Mouse (Mus musculus): ENCODE results near the gene Cfap43. TPM values are rescaled to one million over a fixed set of nuclear protein-coding genes. Genes with fewer than 3 reads are reported as not detected.
A peak's percentile ranks its signal among the peaks of the same experiment; 100 is the strongest.

The Cfap43 gene
- polyA plus RNA-seq, 1 experiment from 2014 or later = 0.38 TPM

- 7% methylated on average over 10 of the region's 10 CpGs for WGBS
- peak overlapping the region; percentile 59 for H3K4me2 ChIP-seq (ENCODE audit: low read depth, low read length)
- no peaks in the 10 kb centered on the region for H3K27me3 ChIP-seq (ENCODE audit: control insufficient read depth, insufficient read depth, low read length)
- ATAC-seq (replicated peaks; ENCODE audit: extremely low read depth, insufficient read depth, low FRiP score) = peak; percentile 35; the same call in 1 of the 2 replicates
- no peaks in the 10 kb centered on the region for H3K9me3 ChIP-seq (replicated peaks; ENCODE audit: control insufficient read depth, low read length)
- H3K9ac ChIP-seq (ENCODE audit: low read length) = peak overlapping the region; percentile 51
- peaks cover 47% of the 10 kb centered on the region for H3K4me1 ChIP-seq (ENCODE audit: control insufficient read depth, insufficient read depth, low read length)
- H3K4me3 ChIP-seq (ENCODE audit: low read length) = peak overlapping the region; percentile 33
- H3K36me3 ChIP-seq (ENCODE audit: control insufficient read depth, insufficient read depth) = 0 out of 2 replicates have a peak, but pooled peaks cover 4% of the 10 kb centered on the region
- H3K27ac ChIP-seq (ENCODE audit: low read length) = peak overlapping the region; percentile 68
Measured at GRCm38 (mm10) chr19:47909387-47910116, 9.5 kb downstream of the Cfap43 start.

- H3K4me2 ChIP-seq (ENCODE audit: low read depth, low read length) = peak overlapping the region; percentile 59; the same call in 1 of the 2 replicates
- peaks cover 47% of the 10 kb centered on the region for H3K4me1 ChIP-seq (ENCODE audit: control insufficient read depth, insufficient read depth, low read length)
- no peaks in the 10 kb centered on the region for H3K9me3 ChIP-seq (replicated peaks; ENCODE audit: control insufficient read depth, low read length)
- peak overlapping the region; percentile 51 for H3K9ac ChIP-seq (ENCODE audit: low read length)
- ATAC-seq (replicated peaks; ENCODE audit: extremely low read depth, insufficient read depth, low FRiP score) = 0 out of 2 replicates have a peak, but pooled peaks have one; percentile 16
- no peaks in the 10 kb centered on the region for H3K27me3 ChIP-seq (ENCODE audit: control insufficient read depth, insufficient read depth, low read length)
- H3K36me3 ChIP-seq (ENCODE audit: control insufficient read depth, insufficient read depth) = 0 out of 2 replicates have a peak, but pooled peaks cover 2% of the 10 kb centered on the region
- H3K4me3 ChIP-seq (ENCODE audit: low read length) = no peak overlapping the region
- 36% methylated on average over 6 of the region's 6 CpGs for WGBS
- H3K27ac ChIP-seq (ENCODE audit: low read length) = peak overlapping the region; percentile 68; the same call in 1 of the 2 replicates
Measured at GRCm38 (mm10) chr19:47908961-47909371, 10.1 kb downstream of the Cfap43 start.

- Histone ChIP-seq H3K9ac (ENCODE audit: low read length) (no peak overlapping the region), H3K4me1 (ENCODE audit: control insufficient read depth, insufficient read depth, low read length) (peaks cover 57% of the 10 kb centered on the region), H3K9me3 (replicated peaks; ENCODE audit: control insufficient read depth, low read length) (no peaks in the 10 kb centered on the region), H3K27ac (ENCODE audit: low read length) (no peak overlapping the region), H3K4me2 (ENCODE audit: low read depth, low read length) (no peak overlapping the region), H3K27me3 (ENCODE audit: control insufficient read depth, insufficient read depth, low read length) (no peaks in the 10 kb centered on the region), H3K4me3 (ENCODE audit: low read length) (no peak overlapping the region), H3K36me3 (ENCODE audit: control insufficient read depth, insufficient read depth) (no peaks in the 10 kb centered on the region)
- 83% methylated on average over 9 of the region's 9 CpGs for WGBS
- no peak for ATAC-seq (replicated peaks; ENCODE audit: extremely low read depth, insufficient read depth, low FRiP score)
Measured at GRCm38 (mm10) chr19:47907596-47907995, 11.5 kb downstream of the Cfap43 start.

GRCm38 (mm10) chr19:47905603-47906002 is 13.5 kb downstream of the Cfap43 start:
- ATAC-seq (replicated peaks; ENCODE audit: extremely low read depth, insufficient read depth, low FRiP score) = no peak
- H3K36me3 ChIP-seq (ENCODE audit: control insufficient read depth, insufficient read depth) = no peaks in the 10 kb centered on the region
- H3K9ac ChIP-seq (ENCODE audit: low read length) = no peak overlapping the region
- H3K27me3 ChIP-seq (ENCODE audit: control insufficient read depth, insufficient read depth, low read length) = no peaks in the 10 kb centered on the region
- 78% methylated on average over 5 of the region's 5 CpGs for WGBS
- no peak overlapping the region for H3K4me2 ChIP-seq (ENCODE audit: low read depth, low read length)
- no peaks in the 10 kb centered on the region for H3K9me3 ChIP-seq (replicated peaks; ENCODE audit: control insufficient read depth, low read length)
- peaks cover 58% of the 10 kb centered on the region for H3K4me1 ChIP-seq (ENCODE audit: control insufficient read depth, insufficient read depth, low read length)
- H3K4me3 ChIP-seq (ENCODE audit: low read length) = no peak overlapping the region
- H3K27ac ChIP-seq (ENCODE audit: low read length) = no peak overlapping the region

GRCm38 (mm10) chr19:47905081-47905480 is 14.0 kb downstream of the Cfap43 start:
- H3K36me3 ChIP-seq (ENCODE audit: control insufficient read depth, insufficient read depth) = no peaks in the 10 kb centered on the region
- H3K27me3 ChIP-seq (ENCODE audit: control insufficient read depth, insufficient read depth, low read length) = no peaks in the 10 kb centered on the region
- H3K27ac ChIP-seq (ENCODE audit: low read length) = no peak overlapping the region; the same call in 1 of the 2 replicates
- H3K4me1 ChIP-seq (ENCODE audit: control insufficient read depth, insufficient read depth, low read length) = peaks cover 58% of the 10 kb centered on the region
- WGBS = 58% methylated on average over 4 of the region's 4 CpGs
- no peak overlapping the region for H3K4me3 ChIP-seq (ENCODE audit: low read length)
- no peak for ATAC-seq (replicated peaks; ENCODE audit: extremely low read depth, insufficient read depth, low FRiP score)
- peak overlapping the region; percentile 21; the same call in 1 of the 2 replicates for H3K9ac ChIP-seq (ENCODE audit: low read length)
- no peaks in the 10 kb centered on the region for H3K9me3 ChIP-seq (replicated peaks; ENCODE audit: control insufficient read depth, low read length)
- H3K4me2 ChIP-seq (ENCODE audit: low read depth, low read length) = no peak overlapping the region

GRCm38 (mm10) chr19:47903679-47904078 is 15.4 kb downstream of the Cfap43 start:
- no peaks in the 10 kb centered on the region for H3K9me3 ChIP-seq (replicated peaks; ENCODE audit: control insufficient read depth, low read length)
- peak overlapping the region; percentile 84 for H3K27ac ChIP-seq (ENCODE audit: low read length)
- no peaks in the 10 kb centered on the region for H3K27me3 ChIP-seq (ENCODE audit: control insufficient read depth, insufficient read depth, low read length)
- WGBS = 77% methylated on average over 3 of the region's 4 CpGs
- H3K4me2 ChIP-seq (ENCODE audit: low read depth, low read length) = no peak overlapping the region
- no peaks in the 10 kb centered on the region for H3K36me3 ChIP-seq (ENCODE audit: control insufficient read depth, insufficient read depth)
- H3K4me1 ChIP-seq (ENCODE audit: control insufficient read depth, insufficient read depth, low read length) = peaks cover 47% of the 10 kb centered on the region
- H3K4me3 ChIP-seq (ENCODE audit: low read length) = no peak overlapping the region
- ATAC-seq (replicated peaks; ENCODE audit: extremely low read depth, insufficient read depth, low FRiP score) = no peak
- H3K9ac ChIP-seq (ENCODE audit: low read length) = no peak overlapping the region

- H3K4me1 ChIP-seq (ENCODE audit: control insufficient read depth, insufficient read depth, low read length) = peaks cover 45% of the 10 kb centered on the region
- 50% methylated on average over 13 of the region's 13 CpGs for WGBS
- no peak overlapping the region for H3K4me3 ChIP-seq (ENCODE audit: low read length)
- H3K27me3 ChIP-seq (ENCODE audit: control insufficient read depth, insufficient read depth, low read length) = no peaks in the 10 kb centered on the region
- H3K27ac ChIP-seq (ENCODE audit: low read length) = peak overlapping the region; percentile 84
- peaks cover 1% of the 10 kb centered on the region; the same call in 1 of the 2 replicates for H3K36me3 ChIP-seq (ENCODE audit: control insufficient read depth, insufficient read depth)
- peak; percentile 81 for ATAC-seq (replicated peaks; ENCODE audit: extremely low read depth, insufficient read depth, low FRiP score)
- no peaks in the 10 kb centered on the region for H3K9me3 ChIP-seq (replicated peaks; ENCODE audit: control insufficient read depth, low read length)
- H3K9ac ChIP-seq (ENCODE audit: low read length) = peak overlapping the region; percentile 16
- H3K4me2 ChIP-seq (ENCODE audit: low read depth, low read length) = peak overlapping the region; percentile 11; the same call in 1 of the 2 replicates
Measured at GRCm38 (mm10) chr19:47902316-47903201, 16.5 kb downstream of the Cfap43 start.

GRCm38 (mm10) chr19:47900558-47900957 is 18.5 kb downstream of the Cfap43 start:
- H3K36me3 ChIP-seq (ENCODE audit: control insufficient read depth, insufficient read depth) = peaks cover 20% of the 10 kb centered on the region
- no peaks in the 10 kb centered on the region for H3K9me3 ChIP-seq (replicated peaks; ENCODE audit: control insufficient read depth, low read length)
- no peaks in the 10 kb centered on the region for H3K27me3 ChIP-seq (ENCODE audit: control insufficient read depth, insufficient read depth, low read length)
- H3K27ac ChIP-seq (ENCODE audit: low read length) = no peak overlapping the region
- peaks cover 43% of the 10 kb centered on the region for H3K4me1 ChIP-seq (ENCODE audit: control insufficient read depth, insufficient read depth, low read length)
- no peak overlapping the region for H3K4me2 ChIP-seq (ENCODE audit: low read depth, low read length)
- no peak overlapping the region for H3K4me3 ChIP-seq (ENCODE audit: low read length)
- WGBS = 67% methylated on average over 10 of the region's 10 CpGs
- H3K9ac ChIP-seq (ENCODE audit: low read length) = no peak overlapping the region
- ATAC-seq (replicated peaks; ENCODE audit: extremely low read depth, insufficient read depth, low FRiP score) = no peak

Measured in heart, embryonic 16.5 days (tissue).